Mouse (Mus musculus): ENCODE data around the gene Pdgfb. TPM values are rescaled to one million over a fixed set of nuclear protein-coding genes. Genes with fewer than 3 reads are reported as not detected.

Pdgfb gene
- total RNA-seq, 2 experiments from 2014 or later: 31.3 to 35.1 TPM

DNA sequence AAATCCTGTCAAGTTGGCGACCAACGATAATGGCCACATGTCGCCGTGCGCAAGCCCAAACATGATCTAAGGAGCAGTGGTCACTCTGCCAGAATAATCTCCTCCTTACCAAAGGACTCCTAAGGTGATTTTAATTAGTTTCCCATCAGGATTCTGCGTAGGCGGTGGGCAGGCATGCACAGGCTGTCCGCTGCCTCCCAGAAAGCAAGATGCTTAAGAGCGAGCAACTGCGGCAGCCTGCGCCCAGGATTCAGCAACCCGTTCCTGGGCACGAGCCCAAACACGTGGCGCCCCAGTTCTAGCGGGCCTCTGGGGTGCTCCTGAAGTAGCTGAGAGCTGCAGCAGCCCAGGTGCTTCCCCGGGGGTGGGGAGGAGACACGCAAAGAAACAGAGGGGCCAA, 52.1 kb downstream of the Pdgfb start:
- no peak for DNase-seq (ENCODE audit: low spot score in 2 of 2)

DNA sequence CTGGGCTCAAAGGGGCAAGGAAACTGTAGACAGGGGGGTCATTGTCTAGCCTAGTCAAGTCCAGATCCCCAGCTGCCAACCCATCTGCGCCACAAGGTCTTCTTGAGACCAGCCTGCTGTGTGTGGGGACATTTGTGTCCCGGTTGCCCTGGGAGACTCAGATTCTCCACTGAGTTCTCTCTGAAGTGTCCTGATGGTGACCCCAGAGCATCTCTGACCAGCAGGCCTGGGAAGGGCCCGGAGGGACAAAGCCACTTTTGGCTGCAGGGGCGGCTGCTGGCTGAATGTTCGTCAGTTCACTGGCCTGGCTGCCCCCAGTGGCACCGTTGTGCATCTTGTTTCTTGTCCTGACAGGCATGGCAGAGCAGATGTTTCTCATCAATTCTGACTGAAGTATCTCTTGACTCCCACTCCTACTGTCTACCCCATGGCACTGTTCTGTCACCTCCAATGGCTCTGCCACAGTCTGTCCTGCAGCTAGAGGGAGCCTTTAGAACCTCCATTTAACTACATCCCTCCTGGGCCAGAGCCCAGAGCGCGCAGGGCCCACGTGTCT, 53.3 kb downstream of the Pdgfb start:
- DNase-seq (ENCODE audit: low spot score in 2 of 2): no peak

DNA sequence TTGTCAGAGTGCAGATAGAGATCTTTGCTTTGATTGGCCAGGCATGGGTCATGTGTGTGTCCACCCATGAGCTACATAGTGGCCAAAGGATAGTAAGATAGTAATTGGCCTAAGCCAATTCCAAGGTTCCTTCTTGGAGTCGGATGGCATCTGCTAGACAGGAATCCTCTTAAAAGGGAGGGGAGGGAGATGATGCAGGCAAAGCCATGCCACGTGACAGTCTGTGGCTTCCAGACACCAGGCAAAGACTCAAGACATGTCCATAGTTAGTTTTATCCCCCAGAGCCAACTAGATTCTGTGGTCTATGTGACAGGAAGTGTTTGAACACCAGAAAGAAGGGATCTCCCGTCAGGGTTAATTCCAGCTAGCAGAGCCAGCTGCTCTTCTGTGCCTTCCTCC, 56.4 kb downstream of the Pdgfb start:
- DNase-seq (ENCODE audit: low spot score in 2 of 2): no peak

DNA sequence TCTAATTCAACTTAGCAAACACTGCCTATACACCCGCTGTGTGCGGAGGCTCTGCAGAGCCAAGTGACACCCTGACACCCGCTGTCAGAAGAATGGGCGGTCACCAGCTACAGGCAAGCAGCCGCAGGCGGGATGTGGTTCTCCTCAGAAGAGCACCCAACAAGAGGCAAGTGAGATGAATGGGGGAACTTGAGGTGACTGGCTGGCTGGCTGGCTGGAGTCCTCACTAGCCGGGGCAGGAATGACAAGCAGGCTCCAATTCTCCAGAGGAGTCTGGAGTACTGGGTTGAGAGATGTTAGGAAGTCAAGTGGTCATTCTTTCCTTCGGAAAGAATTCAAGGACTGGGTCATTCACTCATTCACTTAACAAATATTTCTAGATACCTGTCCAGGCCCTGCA, 58.2 kb downstream of the Pdgfb start:
- no peak for DNase-seq (ENCODE audit: low spot score in 2 of 2)

DNA sequence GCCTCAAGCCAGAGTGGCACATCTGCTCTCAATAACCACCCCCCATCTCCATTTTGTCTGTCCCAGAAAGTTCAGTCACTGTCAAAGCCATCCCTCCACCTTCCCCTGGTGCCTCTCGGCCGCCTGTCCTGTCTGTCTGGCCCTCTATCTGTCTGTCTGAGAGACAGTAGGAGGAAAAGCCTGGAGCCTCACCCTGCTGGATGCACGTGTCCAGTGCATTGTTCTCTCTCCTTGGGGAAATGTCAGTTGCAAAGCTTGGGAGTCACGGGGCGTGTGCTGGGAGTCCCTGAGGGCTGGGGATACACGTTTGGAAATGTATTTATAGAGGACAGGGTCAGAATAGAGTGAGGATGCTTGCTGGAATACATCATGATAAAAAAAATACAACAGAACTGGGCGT, 61.3 kb downstream of the Pdgfb start:
- DNase-seq (ENCODE audit: low spot score in 2 of 2): no peak

DNA sequence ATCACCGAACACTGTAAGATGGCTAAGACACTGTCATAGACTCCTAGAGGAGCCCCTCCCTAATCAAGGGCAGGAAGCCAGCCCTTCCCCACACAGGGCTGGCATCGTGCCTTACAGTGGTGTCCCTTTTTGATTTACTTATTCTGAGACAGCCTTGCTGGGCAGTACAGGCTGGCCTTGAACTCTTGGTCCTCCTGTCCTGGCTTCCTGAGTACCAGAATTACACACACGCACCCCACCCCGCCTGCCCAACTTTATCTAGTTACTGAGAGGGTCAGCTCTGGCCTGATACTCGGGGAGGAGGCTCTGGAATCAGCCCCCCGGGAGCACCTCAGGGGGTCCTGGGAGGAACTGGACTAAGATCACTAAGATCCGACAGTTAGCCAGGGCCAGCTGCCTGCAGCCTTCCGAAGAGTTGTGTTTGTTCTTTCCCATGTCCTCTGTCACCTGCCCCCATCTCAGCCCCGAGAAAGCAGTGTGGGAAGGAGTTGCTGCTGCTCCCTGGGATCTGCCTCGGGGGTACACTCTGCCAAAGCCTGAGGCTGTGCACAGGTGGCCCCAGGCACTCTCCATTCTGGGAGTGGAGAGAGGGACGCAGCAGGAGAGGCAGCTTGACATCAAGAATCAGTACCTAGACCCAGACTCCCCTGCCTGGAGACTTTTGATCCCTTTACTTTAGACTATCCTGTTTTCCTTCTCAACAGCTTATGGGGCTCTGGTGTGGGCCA, 62.1 kb downstream of the Pdgfb start:
- peak; percentile 48 to 70 for DNase-seq (ENCODE audit: low spot score in 2 of 2)

DNA sequence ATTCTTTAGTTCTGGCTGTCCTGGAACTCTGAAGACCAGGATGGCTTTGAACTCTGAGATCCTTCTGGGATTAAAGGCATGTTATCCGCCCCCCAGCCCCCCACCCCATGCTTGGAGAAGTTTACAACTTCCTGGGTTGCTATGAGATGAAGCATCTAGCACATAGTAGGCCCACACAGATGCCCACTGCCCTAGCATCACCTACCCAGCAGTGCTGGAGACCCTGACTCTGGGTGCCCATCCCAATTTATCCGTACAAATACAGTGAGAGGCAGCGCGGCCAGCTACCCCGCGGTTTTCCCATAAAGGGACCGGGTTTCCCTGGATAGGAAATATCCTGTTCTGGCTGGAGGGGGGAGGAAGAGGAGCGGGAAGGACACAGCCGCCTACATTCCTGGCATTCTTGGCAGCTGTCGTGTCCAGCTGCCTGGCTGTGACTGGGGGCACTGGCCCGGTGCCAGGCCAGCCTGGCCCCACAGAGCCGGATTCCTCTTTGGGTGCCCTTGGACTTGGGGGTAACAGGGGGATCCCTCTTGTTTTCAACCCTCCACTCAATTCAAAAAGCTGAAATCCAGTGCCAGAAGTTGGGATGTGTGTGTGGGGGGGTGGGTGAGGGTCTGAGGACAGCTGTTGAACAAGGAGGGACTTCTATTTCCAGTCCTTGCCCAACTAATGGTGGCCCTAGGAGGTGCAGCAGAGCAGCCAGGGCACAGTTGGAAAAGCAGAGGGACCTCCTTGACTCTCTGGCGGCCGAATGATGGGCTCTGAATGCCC, 62.9 kb downstream of the Pdgfb start:
- peak in 1 of 2 experiments; percentile 31 for DNase-seq (ENCODE audit: low spot score in 2 of 2)

DNA sequence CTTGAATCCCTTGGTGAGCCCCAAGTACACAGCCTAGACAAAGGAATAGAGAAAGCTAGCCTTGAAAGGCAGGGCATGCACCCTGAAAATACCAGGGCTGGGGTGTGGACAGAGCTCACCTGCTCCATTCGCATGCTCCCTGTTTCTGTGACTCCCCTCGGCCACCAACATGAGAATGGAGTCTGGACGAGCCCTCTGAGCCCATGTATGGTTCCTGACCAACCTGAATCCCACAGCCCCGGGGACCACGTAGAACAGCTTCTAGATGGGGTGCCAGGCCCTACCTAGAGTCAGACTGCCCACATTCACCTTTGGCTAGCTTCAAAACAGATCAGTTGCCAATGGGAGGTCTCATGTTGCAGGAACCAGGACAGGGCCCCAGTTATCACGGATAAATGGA, 63.6 kb downstream of the Pdgfb start:
- DNase-seq (ENCODE audit: low spot score in 2 of 2): no peak

DNA sequence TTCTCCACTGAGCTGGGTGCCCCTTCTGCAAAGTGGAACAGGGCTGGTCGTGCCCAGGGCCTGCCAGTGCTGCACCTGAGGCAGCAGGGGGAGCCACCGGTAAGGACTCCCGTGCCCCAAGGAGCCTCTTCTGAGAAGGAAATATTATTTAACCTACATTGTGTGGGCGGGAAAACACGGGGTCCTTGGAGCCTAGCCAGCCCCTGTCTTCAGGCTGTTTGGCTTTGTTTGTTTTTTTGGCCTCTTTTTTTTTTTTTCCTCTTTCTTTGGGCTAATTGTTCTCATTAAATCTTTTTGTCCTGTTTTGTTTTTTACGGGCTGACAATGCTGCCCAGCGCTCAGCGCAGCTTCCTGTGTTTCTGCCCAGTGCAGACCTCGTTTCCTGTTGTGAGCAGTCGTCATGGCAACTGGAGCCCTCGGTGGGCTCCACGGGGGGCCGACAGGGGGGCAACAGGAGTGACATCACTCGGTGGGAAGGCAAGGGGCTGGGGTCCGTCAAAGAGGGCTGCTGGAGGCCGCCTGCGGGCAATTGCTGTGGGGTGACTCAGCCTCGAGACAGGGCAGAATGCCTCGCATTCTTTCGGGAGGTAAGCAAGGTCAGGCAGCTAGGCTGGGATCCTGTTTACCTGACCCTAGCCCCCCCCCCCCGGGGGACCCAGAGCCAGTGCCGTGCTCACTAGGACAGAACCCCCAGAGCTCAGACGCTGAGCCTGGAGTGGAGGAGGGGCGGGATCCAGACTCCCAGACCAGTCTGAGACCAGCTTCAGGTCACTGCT, 64.3 kb downstream of the Pdgfb start:
- DNase-seq (ENCODE audit: low spot score in 2 of 2): peak in 1 of 2 experiments; percentile 37

DNA sequence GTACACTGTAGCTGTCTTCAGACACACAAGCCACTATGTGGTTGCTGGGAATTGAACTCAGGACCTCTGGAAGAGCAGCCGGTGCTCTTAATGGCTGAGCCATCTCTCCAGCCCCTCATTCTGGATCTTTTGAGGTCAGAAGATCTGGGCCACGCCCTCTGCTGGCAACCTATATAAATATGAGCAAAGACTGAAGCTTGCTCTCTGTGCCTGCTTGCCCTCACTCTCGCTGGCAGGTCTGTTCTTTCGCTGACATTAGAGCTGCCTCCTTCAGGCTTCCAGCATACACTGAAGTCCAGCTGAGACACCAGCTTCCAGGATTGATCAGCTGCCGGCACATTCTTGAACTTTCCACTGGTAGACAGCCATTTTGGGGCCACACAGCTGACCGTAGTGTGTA, 67.1 kb downstream of the Pdgfb start:
- no peak for DNase-seq (ENCODE audit: low spot score in 2 of 2)

DNA sequence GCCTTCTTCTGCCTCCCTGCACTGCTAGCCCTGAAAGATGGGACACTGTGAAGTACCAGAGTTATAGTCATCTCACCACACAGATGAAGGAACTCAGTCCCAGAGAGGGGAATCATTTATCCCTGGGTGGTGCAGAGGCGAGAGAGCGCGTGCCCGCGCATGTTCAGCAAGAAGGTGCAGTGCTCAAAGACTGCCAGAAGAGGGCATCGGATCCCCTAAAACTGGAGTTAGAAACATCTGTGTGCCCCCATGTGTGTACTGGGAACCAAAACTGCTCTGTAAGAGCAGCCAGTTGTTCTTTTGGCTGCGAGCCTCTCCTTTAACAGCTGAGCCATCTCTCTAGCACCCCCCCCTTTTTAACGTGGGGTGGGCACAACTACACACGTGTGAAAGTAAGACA, 68.0 kb downstream of the Pdgfb start:
- no peak for DNase-seq (ENCODE audit: low spot score in 2 of 2)

DNA sequence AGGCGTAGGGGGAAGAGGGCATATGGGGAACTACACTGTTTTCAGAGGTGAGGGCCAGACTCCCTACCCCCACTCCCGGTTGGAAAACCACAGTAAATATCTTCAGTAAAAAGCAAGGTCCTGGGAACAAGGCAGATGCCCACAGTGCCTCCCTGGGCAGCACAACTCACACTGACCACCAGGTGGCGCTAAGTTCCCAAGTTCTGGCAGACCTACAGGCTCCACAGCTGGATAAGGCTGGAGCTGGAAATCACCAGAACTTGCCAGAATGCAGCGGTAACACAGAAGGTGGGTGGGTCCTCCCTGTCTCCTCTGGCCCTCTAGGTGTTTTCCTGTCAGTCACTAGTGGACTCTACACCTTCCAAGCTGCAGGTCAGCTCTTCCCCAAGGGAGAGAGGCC, 68.8 kb downstream of the Pdgfb start:
- peak; percentile 84 to 88 for DNase-seq (ENCODE audit: low spot score in 2 of 2)

Small RNA genes lying within 50 kb of the gene (microRNA-seq; reads per million reads assigned to microRNA genes)
- 2.4 reads per million for gene Mir7213

Other genes with a start within 250 kb of the Pdgfb start
- 10 to 100 TPM; 25.3 to 25.6 TPM for gene Dnal4, start 237.1 kb downstream of the Pdgfb start, total RNA-seq (2021)
- 10 to 100 TPM; 17.2 to 17.3 TPM for gene Nptxr, start 210.2 kb downstream of the Pdgfb start, total RNA-seq (2021)
- 1 to 10 TPM; 3.7 to 4.2 TPM for gene Npcd, start 180.7 kb downstream of the Pdgfb start, total RNA-seq (2021)
- 100 to 1,000 TPM; 105 TPM for gene Cbx6, start 180.3 kb downstream of the Pdgfb start, total RNA-seq (2021)
- 10 to 100 TPM; 28.4 to 33.4 TPM for gene Apobec3, start 123.3 kb downstream of the Pdgfb start, total RNA-seq (2021)
- gene Cbx7, start 43.9 kb downstream of the Pdgfb start, total RNA-seq (2021): 10 to 100 TPM; 15.4 to 18.4 TPM
- gene Syngr1, start 76.4 kb upstream of the Pdgfb start, total RNA-seq (2021): 10 to 100 TPM; 26.4 to 27.6 TPM
- 100 to 1,000 TPM; 927 to 955 TPM for gene Rpl3, start 76.9 kb upstream of the Pdgfb start, total RNA-seq (2021)
- gene Tab1, start 118.2 kb upstream of the Pdgfb start, total RNA-seq (2021): 10 to 100 TPM; 37.6 to 37.8 TPM
- 10 to 100 TPM; 12.4 to 15.4 TPM for gene Mgat3, start 158.7 kb upstream of the Pdgfb start, total RNA-seq (2021)
- 10 to 100 TPM; 41.9 to 46.6 TPM for gene Mief1, start 219.0 kb upstream of the Pdgfb start, total RNA-seq (2021)
- 1 to 10 TPM; 7.3 to 8.9 TPM for gene AC140267.1, start 220.9 kb upstream of the Pdgfb start, total RNA-seq (2021)
- gene Atf4, start 240.2 kb upstream of the Pdgfb start, total RNA-seq (2021): 100 to 1,000 TPM; 145 to 157 TPM
- 10 to 100 TPM; 35.7 to 41.1 TPM for gene Rps19bp1, start 249.3 kb upstream of the Pdgfb start, total RNA-seq (2021)